Mouse (Mus musculus) midbrain, embryonic 14.5 days (tissue): ENCODE data around the gene Proser2. TPM values are rescaled to one million over a fixed set of nuclear protein-coding genes. Genes with fewer than 3 reads are reported as not detected.
"Not testable (repeated sequence)": the region's sequence is repeated elsewhere in the genome, so short reads cannot be mapped to it uniquely, and the experiment has no call there.

Experiments used
- ATAC-seq: fragments of 200-750 bp; cut with Nextera tagmentation; 2 replicates; pipeline ENCODE4 v1.8.0; 2017; ENCODE audit warnings: moderate number of reproducible peaks, moderate library complexity; ENCODE audit not compliant: low FRiP score, low TSS enrichment
- DNase-seq: peaks from one replicate; pipeline ENCODE4 v3.0.0-alpha.2; 2015
- H3K27ac ChIP-seq: fragments of 300-500 bp; sonication (generic); replicated peaks from 2 replicates; pipeline ENCODE4 v1.5.1; 2014; ENCODE audit warnings: mild to moderate bottlenecking, low read depth, low read length, moderate library complexity
- H3K27me3 ChIP-seq: fragments of 300-500 bp; sonication (generic); 2 replicates; pipeline ENCODE4 v1.6.1; 2014; ENCODE audit warnings: low read length, control low read depth, mixed read lengths; ENCODE audit not compliant: control insufficient read depth, insufficient read depth
- H3K36me3 ChIP-seq: fragments of 300-500 bp; sonication (generic); 2 replicates; pipeline ENCODE4 v1.6.1; 2014; ENCODE audit warnings: low read length, control low read depth; ENCODE audit not compliant: control insufficient read depth, insufficient read depth
- H3K4me1 ChIP-seq: fragments of 300-500 bp; sonication (generic); 2 replicates; pipeline ENCODE4 v1.6.1; 2014; ENCODE audit warnings: mild to moderate bottlenecking, antibody characterized with exemption, low read length, control low read depth; ENCODE audit not compliant: control insufficient read depth, insufficient read depth
- H3K4me2 ChIP-seq: fragments of 300-500 bp; sonication (generic); 2 replicates; pipeline ENCODE4 v1.6.1; 2014; ENCODE audit warnings: mild to moderate bottlenecking, low read length, moderate library complexity
- H3K4me3 ChIP-seq: fragments of 300-500 bp; sonication (generic); replicated peaks from 2 replicates; pipeline ENCODE4 v1.5.1; 2014; ENCODE audit warnings: low read depth, low read length
- H3K9ac ChIP-seq: fragments of 300-500 bp; sonication (generic); replicated peaks from 2 replicates; pipeline ENCODE4 v1.6.1; 2014; ENCODE audit warnings: mild to moderate bottlenecking, low read length, moderate library complexity
- H3K9me3 ChIP-seq: fragments of 300-500 bp; sonication (generic); 2 replicates; pipeline ENCODE4 v1.6.1; 2016; ENCODE audit warnings: low read length, control low read depth, mixed read lengths; ENCODE audit not compliant: control insufficient read depth
- WGBS: fragments of 180-500 bp; shearing (Covaris S2); extraction: QIAGEN DNeasy Blood & Tissue Kit; methylation state at CpG from one replicate; pipeline ENCODE4 v1.1.7; 2014; 5-methylcytosine and 5-hydroxymethylcytosine counted together
- polyA plus RNA-seq: library from polyadenylated mRNA; unstranded; fragments of >200 nt; fragmentation: Nextera tagmentation; extraction: Ambion mirVana; gene quantifications from 2 replicates; pipeline ENCODE4 v1.2.1, GENCODE M21; 2014

The Proser2 gene
- polyA plus RNA-seq, 1 experiment from 2014 or later: 4.1 TPM

DNA sequence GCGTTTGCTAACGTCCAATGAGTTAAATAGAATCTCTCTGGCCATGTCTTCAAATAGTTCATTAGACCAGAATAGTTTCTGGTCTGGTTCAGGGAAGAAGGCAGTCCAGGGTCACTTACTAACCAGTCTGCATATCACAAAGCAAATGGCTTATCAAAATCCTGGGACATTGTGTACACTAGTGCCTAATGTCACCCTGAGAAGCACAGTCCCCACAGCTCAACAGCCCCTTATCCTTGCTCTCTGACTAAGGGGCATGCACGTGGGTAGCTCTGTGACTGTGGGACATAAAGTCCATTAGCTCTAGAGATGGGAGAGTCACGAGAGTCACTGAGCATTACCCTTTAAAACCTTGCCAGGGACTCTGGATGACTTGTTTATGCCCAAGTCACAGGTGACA lies 17.4 kb downstream of the Proser2 start:
- Histone ChIP-seq H3K9ac (no peak overlapping the region), H3K4me3 (no peak overlapping the region), H3K27me3 (no peaks in the 10 kb centered on the region), H3K36me3 (no peaks in the 10 kb centered on the region), H3K9me3 (no peaks in the 10 kb centered on the region), H3K27ac (no peak overlapping the region), H3K4me2 (no peak overlapping the region), H3K4me1 (no peaks in the 10 kb centered on the region)
- 80% methylated on average over 4 of the region's 4 CpGs for WGBS
- DNase-seq: no peak
- no peak for ATAC-seq

GRCm38 (mm10) chr2:6105437-6105836 lies 24.6 kb downstream of the Proser2 start:
- Histone ChIP-seq H3K4me2 (no peak overlapping the region), H3K27ac (no peak overlapping the region), H3K9me3 (no peaks in the 10 kb centered on the region), H3K4me3 (no peak overlapping the region), H3K27me3 (peaks cover 9% of the 10 kb centered on the region; the same call in 1 of the 2 replicates), H3K36me3 (no peaks in the 10 kb centered on the region), H3K9ac (no peak overlapping the region), H3K4me1 (no peaks in the 10 kb centered on the region)
- 92% methylated on average over 2 of the region's 2 CpGs for WGBS
- ATAC-seq: no peak
- no peak for DNase-seq

DNA sequence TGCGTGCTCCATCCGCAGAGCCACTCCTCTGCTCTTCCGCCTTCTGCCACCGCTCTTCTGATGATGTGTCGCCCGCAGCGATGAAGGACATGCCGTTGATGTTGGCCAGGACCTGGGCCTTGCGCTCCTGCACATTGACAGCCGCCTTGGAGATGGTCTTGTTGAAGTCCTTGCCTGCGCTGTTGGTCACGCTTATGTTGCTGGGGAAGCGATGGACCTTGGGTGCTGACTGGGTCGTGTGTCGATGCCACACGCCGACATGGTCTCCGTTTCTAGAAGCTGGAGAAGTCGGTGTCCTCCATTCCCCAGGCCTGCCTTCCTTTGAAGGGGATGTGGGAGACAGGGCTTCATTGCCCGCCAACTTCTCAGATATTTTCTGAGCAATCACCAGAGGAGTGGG lies 29.3 kb downstream of the Proser2 start:
- Histone ChIP-seq H3K27me3 (peaks cover 11% of the 10 kb centered on the region; the same call in 1 of the 2 replicates), H3K4me2 (peak overlapping the region; percentile 92), H3K27ac (no peak overlapping the region), H3K36me3 (no peaks in the 10 kb centered on the region), H3K4me3 (peak overlapping the region; percentile 48), H3K4me1 (no peaks in the 10 kb centered on the region), H3K9ac (peak overlapping the region; percentile 64), H3K9me3 (no peaks in the 10 kb centered on the region)
- no peak for DNase-seq
- WGBS: 45% methylated on average over 20 of the region's 20 CpGs
- 0 out of 2 replicates have a peak, but pooled peaks have one; percentile 17 for ATAC-seq

GRCm38 (mm10) chr2:6100027-6100749 lies 29.8 kb downstream of the Proser2 start:
- Histone ChIP-seq H3K9ac (peak overlapping the region; percentile 64), H3K27ac (no peak overlapping the region), H3K4me1 (no peaks in the 10 kb centered on the region), H3K36me3 (no peaks in the 10 kb centered on the region), H3K9me3 (no peaks in the 10 kb centered on the region), H3K4me3 (peak overlapping the region; percentile 48), H3K4me2 (peak overlapping the region; percentile 92), H3K27me3 (peaks cover 11% of the 10 kb centered on the region; the same call in 1 of the 2 replicates)
- WGBS: 7% methylated on average over 51 of the region's 51 CpGs
- ATAC-seq: peak; percentile 43; the same call in 1 of the 2 replicates
- peak; percentile 75 for DNase-seq

- H3K4me2 ChIP-seq: no peak overlapping the region
- ATAC-seq (no peak), DNase-seq (no peak)
- H3K9ac ChIP-seq: no peak overlapping the region
- H3K36me3 ChIP-seq: no peaks in the 10 kb centered on the region
- H3K9me3 ChIP-seq: no peaks in the 10 kb centered on the region
- no peak overlapping the region for H3K27ac ChIP-seq
- no peaks in the 10 kb centered on the region for H3K4me1 ChIP-seq
- no peak overlapping the region for H3K4me3 ChIP-seq
- H3K27me3 ChIP-seq: peaks cover 11% of the 10 kb centered on the region; the same call in 1 of the 2 replicates
- 80% methylated on average over 9 of the region's 9 CpGs for WGBS
Observed at GRCm38 (mm10) chr2:6099443-6099842, 30.6 kb downstream of the Proser2 start.

DNA sequence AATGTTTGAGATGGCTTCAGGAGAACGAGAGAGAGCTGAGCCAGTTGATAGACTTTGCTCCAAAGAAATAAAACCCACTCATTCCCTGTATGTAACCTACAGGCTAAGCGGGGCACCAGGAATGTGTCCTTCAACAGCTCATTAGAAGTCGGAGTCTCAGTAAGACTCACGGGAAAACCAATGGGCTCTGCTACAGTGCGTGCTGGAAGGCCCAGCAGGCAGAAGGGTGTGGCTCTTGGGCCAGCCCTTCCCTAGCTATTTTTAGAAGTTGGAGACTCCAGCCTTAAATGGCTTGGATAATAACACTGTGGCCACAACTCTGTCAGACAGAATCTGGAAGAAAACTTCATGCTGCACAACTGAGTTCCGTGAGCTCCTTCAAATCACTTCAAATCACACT lies 31.1 kb downstream of the Proser2 start:
- H3K4me3 ChIP-seq: no peak overlapping the region
- no peak overlapping the region for H3K9ac ChIP-seq
- no peak overlapping the region for H3K4me2 ChIP-seq
- peaks cover 11% of the 10 kb centered on the region; the same call in 1 of the 2 replicates for H3K27me3 ChIP-seq
- H3K36me3 ChIP-seq: no peaks in the 10 kb centered on the region
- 48% methylated on average over 6 of the region's 6 CpGs for WGBS
- DNase-seq: no peak
- no peak overlapping the region for H3K27ac ChIP-seq
- H3K4me1 ChIP-seq: no peaks in the 10 kb centered on the region
- no peaks in the 10 kb centered on the region for H3K9me3 ChIP-seq
- no peak for ATAC-seq

- Histone ChIP-seq H3K4me3 (no peak overlapping the region), H3K27me3 (peaks cover 11% of the 10 kb centered on the region; the same call in 1 of the 2 replicates), H3K4me1 (no peaks in the 10 kb centered on the region), H3K36me3 (no peaks in the 10 kb centered on the region), H3K9me3 (no peaks in the 10 kb centered on the region), H3K9ac (no peak overlapping the region), H3K27ac (no peak overlapping the region), H3K4me2 (no peak overlapping the region)
- ATAC-seq (no peak), DNase-seq (no peak)
- 79% methylated on average over 7 of the region's 7 CpGs for WGBS
Observed at GRCm38 (mm10) chr2:6097113-6097716, 32.8 kb downstream of the Proser2 start.

DNA sequence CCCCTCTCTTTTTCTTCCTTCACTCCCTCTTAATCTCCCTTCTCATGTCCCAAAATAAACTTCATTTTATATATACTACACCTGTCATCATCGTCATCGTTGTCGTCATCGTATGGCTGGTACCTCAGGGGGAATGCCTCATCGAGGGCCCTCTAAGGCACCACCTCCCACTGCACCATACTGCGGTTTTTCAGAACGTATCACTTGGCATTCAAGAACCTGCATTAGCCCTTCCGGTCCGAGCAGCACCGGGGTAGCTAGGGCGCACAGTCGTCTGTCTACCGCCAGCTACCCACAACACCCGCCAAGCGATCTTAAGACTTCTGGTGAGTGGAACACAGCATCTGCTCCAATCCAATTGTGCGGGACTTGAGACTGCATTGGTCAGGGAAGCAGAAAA lies 40.1 kb downstream of the Proser2 start:
- H3K9me3 ChIP-seq, H3K27me3 ChIP-seq, H3K9ac ChIP-seq, H3K36me3 ChIP-seq, H3K4me1 ChIP-seq, H3K27ac ChIP-seq, H3K4me2 ChIP-seq, ATAC-seq, H3K4me3 ChIP-seq, DNase-seq: not testable (repeated sequence)
- WGBS: 90% methylated on average over 16 of the region's 16 CpGs

DNA sequence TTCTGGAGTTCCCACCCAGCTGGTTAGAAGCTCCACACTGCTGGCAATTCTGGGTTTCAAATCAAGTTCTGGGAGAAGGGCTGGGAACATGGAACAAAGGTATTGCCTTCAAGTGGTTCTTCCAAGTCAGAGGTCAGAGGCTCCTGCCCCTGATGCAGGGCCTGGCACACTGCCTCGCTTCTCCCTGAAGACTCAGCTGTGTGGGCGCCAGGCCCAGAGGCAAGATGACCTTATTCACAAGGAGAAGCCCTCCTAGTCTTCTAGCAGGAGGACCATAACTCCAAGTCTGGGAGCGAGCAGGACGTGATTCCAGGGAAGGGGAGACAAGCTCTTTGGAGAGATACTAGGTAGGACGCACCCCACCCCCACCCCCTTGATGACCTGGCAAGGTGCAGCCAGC lies 42.9 kb downstream of the Proser2 start:
- Histone ChIP-seq H3K36me3 (no peaks in the 10 kb centered on the region), H3K9ac (no peak overlapping the region), H3K27ac (no peak overlapping the region), H3K9me3 (no peaks in the 10 kb centered on the region), H3K4me1 (no peaks in the 10 kb centered on the region), H3K27me3 (no peaks in the 10 kb centered on the region), H3K4me2 (no peak overlapping the region), H3K4me3 (no peak overlapping the region)
- WGBS: 90% methylated on average over 5 of the region's 5 CpGs
- no peak for ATAC-seq
- DNase-seq: no peak
